Mouse (Mus musculus): ENCODE measurements at regions not wholly inside any gene's neighbourhood (a gene's known extent, or its start where the extent isn't known, plus 50 kb on each side); places are given as distances from the start of the nearest gene placed in this dataset.
"Not testable (repeated sequence)": the region's sequence is repeated elsewhere in the genome, so short reads cannot be mapped to it uniquely, and the experiment has no call there.

- no peak for DNase-seq (ENCODE audit: extremely low spot score, low spot score)
Observed at GRCm38 (mm10) chr13:78909839-78910238, 710.3 kb upstream of the Nr2f1 start.

- DNase-seq (ENCODE audit: extremely low spot score, low spot score) = no peak
Observed at GRCm38 (mm10) chr13:78904102-78904501, 704.5 kb upstream of the Nr2f1 start.

- no peak for DNase-seq (ENCODE audit: extremely low spot score, low spot score)
Observed at GRCm38 (mm10) chr13:78900693-78901092, 701.1 kb upstream of the Nr2f1 start.

- no peak for DNase-seq (ENCODE audit: extremely low spot score, low spot score)
Observed at GRCm38 (mm10) chr13:78892252-78892651, 692.7 kb upstream of the Nr2f1 start.

- DNase-seq (ENCODE audit: extremely low spot score, low spot score) = no peak
Observed at GRCm38 (mm10) chr13:78883062-78883461, 683.5 kb upstream of the Nr2f1 start.

- peak; percentile 30 for DNase-seq (ENCODE audit: extremely low spot score, low spot score)
Observed at GRCm38 (mm10) chr13:78872582-78872981, 673.0 kb upstream of the Nr2f1 start.

GRCm38 (mm10) chr13:78871976-78872375 lies 672.4 kb upstream of the Nr2f1 start:
- peak; percentile 69 for DNase-seq (ENCODE audit: extremely low spot score, low spot score)

- DNase-seq (ENCODE audit: extremely low spot score, low spot score) = peak; percentile 72
Observed at GRCm38 (mm10) chr13:78871254-78871653, 671.7 kb upstream of the Nr2f1 start.

- not testable (repeated sequence) for DNase-seq (ENCODE audit: extremely low spot score, low spot score)
Observed at GRCm38 (mm10) chr13:78824357-78824756, 624.8 kb upstream of the Nr2f1 start.

GRCm38 (mm10) chr13:78809656-78810055 lies 610.1 kb upstream of the Nr2f1 start:
- no peak for DNase-seq (ENCODE audit: extremely low spot score, low spot score)

GRCm38 (mm10) chr13:78802838-78803124 lies 603.2 kb upstream of the Nr2f1 start:
- DNase-seq (ENCODE audit: extremely low spot score, low spot score) = no peak

GRCm38 (mm10) chr13:78802011-78802837 lies 602.7 kb upstream of the Nr2f1 start:
- DNase-seq (ENCODE audit: extremely low spot score, low spot score) = no peak

- no peak for DNase-seq (ENCODE audit: extremely low spot score, low spot score)
Observed at GRCm38 (mm10) chr13:78799641-78800040, 600.1 kb upstream of the Nr2f1 start.

GRCm38 (mm10) chr13:78795228-78795627 lies 595.7 kb upstream of the Nr2f1 start:
- peak; percentile 20 for DNase-seq (ENCODE audit: extremely low spot score, low spot score)

GRCm38 (mm10) chr13:78784285-78784684 lies 584.7 kb upstream of the Nr2f1 start:
- no peak for DNase-seq (ENCODE audit: extremely low spot score, low spot score)

GRCm38 (mm10) chr13:78783591-78784240 lies 584.2 kb upstream of the Nr2f1 start:
- DNase-seq (ENCODE audit: extremely low spot score, low spot score) = no peak
